Mouse (Mus musculus): ENCODE measurements at regions not wholly inside any gene's neighbourhood (a gene's known extent, or its start where the extent isn't known, plus 50 kb on each side); places are given as distances from the start of the nearest gene placed in this dataset.

DNA sequence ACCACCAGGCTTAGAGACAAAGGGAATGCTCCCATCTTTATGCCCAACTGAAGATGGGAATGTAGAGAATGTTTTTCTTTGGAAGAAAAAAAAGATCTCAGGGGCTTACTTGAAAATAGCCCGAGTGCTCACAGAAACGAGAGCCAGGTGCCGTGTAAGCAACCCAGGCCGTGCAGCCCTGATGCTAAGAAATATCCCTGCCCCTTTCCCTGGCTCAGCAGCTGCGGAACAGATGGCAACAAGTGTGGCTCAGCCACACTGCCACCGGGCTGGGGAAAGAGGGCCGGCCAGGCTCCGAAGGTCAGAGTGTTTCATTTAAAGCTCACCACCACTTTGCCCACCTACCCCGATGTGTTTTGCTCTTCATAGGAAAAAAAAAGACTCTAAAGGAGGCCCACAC, 205.7 kb upstream of the Kbtbd8 start:
- Histone ChIP-seq H3K27me3 (ENCODE audit: control insufficient read depth, insufficient read depth, low read depth, low read length) (no peaks in the 10 kb centered on the region), H3K27ac (ENCODE audit: low read length) (no peak overlapping the region), H3K4me3 (ENCODE audit: low read depth, low read length) (no peak overlapping the region), H3K4me2 (ENCODE audit: low read length) (no peak overlapping the region), H3K4me1 (ENCODE audit: control insufficient read depth, insufficient read depth, low read length) (no peaks in the 10 kb centered on the region), H3K9ac (ENCODE audit: low read depth, low read length) (no peak overlapping the region), H3K9me3 (replicated peaks; ENCODE audit: control insufficient read depth, low read length, poor library complexity, severe bottlenecking) (no peaks in the 10 kb centered on the region), H3K36me3 (ENCODE audit: control insufficient read depth, insufficient read depth, low read length) (no peaks in the 10 kb centered on the region)
- WGBS: 68% methylated on average over 9 of the region's 9 CpGs
- ATAC-seq: no peak

DNA sequence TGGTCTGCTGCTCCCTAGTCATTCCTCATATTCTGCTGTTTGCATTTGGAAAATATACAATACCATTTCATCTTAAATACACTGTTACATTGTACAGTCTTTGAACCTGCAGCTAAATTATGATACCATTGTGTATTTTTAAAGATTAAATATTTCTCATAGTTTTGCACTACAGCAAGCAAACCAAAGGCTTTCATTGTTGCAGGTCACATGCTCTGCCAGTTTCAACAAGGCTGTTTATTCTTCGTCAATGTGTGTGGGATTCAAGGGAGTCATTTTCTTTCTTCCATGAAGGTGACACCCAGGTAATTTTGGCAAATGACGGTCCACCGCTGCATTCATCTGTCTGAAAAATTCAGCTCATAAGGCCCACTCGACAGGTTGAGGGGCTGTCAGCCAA, 200.9 kb upstream of the Lrig1 start:
- no peak overlapping the region for H3K27ac ChIP-seq (ENCODE audit: low read length)
- H3K4me2 ChIP-seq (ENCODE audit: low read length): no peak overlapping the region
- H3K4me3 ChIP-seq (ENCODE audit: low read depth, low read length): no peak overlapping the region
- ATAC-seq: no peak
- 88% methylated on average over 4 of the region's 4 CpGs for WGBS
- H3K36me3 ChIP-seq (ENCODE audit: control insufficient read depth, insufficient read depth, low read length): no peaks in the 10 kb centered on the region
- no peaks in the 10 kb centered on the region for H3K27me3 ChIP-seq (ENCODE audit: control insufficient read depth, insufficient read depth, low read depth, low read length)
- H3K4me1 ChIP-seq (ENCODE audit: control insufficient read depth, insufficient read depth, low read length): no peaks in the 10 kb centered on the region
- H3K9me3 ChIP-seq (replicated peaks; ENCODE audit: control insufficient read depth, low read length, poor library complexity, severe bottlenecking): no peaks in the 10 kb centered on the region
- H3K9ac ChIP-seq (ENCODE audit: low read depth, low read length): no peak overlapping the region

DNA sequence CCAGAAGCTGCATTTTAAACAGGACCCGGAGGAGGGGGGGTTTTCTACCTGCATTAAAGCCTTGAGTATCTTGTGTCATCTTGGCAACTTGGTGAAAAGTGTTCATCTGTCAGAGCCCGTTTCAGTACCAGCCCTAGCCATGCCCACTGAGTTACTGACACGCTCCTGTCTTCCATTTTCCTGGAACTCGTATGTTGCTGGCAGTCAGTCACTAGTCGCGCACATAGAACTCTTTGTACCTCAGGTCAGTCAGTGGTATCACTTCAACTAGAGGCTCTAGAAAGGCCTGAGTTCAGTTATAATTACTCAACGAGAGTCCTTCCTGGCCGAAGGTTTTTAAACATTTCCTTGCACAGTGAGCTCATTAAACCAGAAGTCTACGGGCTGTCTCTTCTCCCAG, 198.9 kb upstream of the Lrig1 start:
- no peak overlapping the region for H3K4me3 ChIP-seq (ENCODE audit: low read depth, low read length)
- 81% methylated on average over 9 of the region's 9 CpGs for WGBS
- no peak overlapping the region for H3K4me2 ChIP-seq (ENCODE audit: low read length)
- H3K27me3 ChIP-seq (ENCODE audit: control insufficient read depth, insufficient read depth, low read depth, low read length): no peaks in the 10 kb centered on the region
- H3K36me3 ChIP-seq (ENCODE audit: control insufficient read depth, insufficient read depth, low read length): no peaks in the 10 kb centered on the region
- ATAC-seq: no peak
- H3K27ac ChIP-seq (ENCODE audit: low read length): no peak overlapping the region
- H3K4me1 ChIP-seq (ENCODE audit: control insufficient read depth, insufficient read depth, low read length): no peaks in the 10 kb centered on the region
- no peaks in the 10 kb centered on the region for H3K9me3 ChIP-seq (replicated peaks; ENCODE audit: control insufficient read depth, low read length, poor library complexity, severe bottlenecking)
- no peak overlapping the region for H3K9ac ChIP-seq (ENCODE audit: low read depth, low read length)

DNA sequence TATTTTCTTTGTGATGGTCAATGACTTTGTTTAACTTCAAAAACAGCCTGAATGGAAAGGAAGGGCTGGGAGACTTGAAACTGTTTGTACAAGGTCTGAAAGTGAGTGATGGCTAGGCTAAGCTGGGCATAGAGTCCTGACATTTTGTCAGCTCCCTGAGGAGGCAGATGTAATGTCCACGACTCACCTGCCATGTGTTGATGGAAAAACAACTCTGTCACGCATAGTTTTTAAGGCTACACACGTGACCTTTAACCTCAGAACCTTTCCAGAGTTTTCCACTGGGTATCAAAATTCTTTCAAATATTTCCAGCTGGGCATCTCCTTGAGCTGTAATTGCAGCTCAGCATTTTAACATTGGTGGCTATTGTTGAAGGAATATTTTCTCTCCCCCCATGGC, 190.2 kb upstream of the Lrig1 start:
- H3K36me3 ChIP-seq (ENCODE audit: control insufficient read depth, insufficient read depth, low read length): no peaks in the 10 kb centered on the region
- H3K4me1 ChIP-seq (ENCODE audit: control insufficient read depth, insufficient read depth, low read length): no peaks in the 10 kb centered on the region
- H3K27ac ChIP-seq (ENCODE audit: low read length): no peak overlapping the region
- H3K9ac ChIP-seq (ENCODE audit: low read depth, low read length): no peak overlapping the region
- H3K9me3 ChIP-seq (replicated peaks; ENCODE audit: control insufficient read depth, low read length, poor library complexity, severe bottlenecking): no peaks in the 10 kb centered on the region
- WGBS: 71% methylated on average over 3 of the region's 3 CpGs
- H3K4me2 ChIP-seq (ENCODE audit: low read length): no peak overlapping the region
- H3K27me3 ChIP-seq (ENCODE audit: control insufficient read depth, insufficient read depth, low read depth, low read length): no peaks in the 10 kb centered on the region
- no peak for ATAC-seq
- H3K4me3 ChIP-seq (ENCODE audit: low read depth, low read length): no peak overlapping the region

DNA sequence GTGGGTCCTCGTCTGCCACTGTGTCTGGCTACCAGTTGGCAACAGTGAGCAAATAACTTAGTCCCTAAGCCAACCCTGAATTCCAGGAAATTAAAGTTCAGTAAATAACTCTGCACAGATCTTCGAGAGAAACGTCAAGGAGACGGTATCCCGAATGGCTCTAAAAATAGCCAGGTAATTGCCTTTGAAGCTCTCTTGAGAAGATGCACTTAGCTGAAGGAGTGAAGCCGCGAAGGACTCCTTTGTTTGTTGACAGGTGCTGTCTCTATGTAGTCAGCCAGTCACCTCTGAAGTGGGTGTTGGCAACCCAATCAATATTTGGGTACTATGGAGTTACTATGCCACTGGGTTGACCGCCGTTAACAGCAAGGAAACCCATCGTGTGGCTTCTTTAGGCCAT, 189.3 kb upstream of the Lrig1 start:
- WGBS: 87% methylated on average over 10 of the region's 10 CpGs
- no peak for ATAC-seq
- H3K9me3 ChIP-seq (replicated peaks; ENCODE audit: control insufficient read depth, low read length, poor library complexity, severe bottlenecking): no peaks in the 10 kb centered on the region
- H3K36me3 ChIP-seq (ENCODE audit: control insufficient read depth, insufficient read depth, low read length): no peaks in the 10 kb centered on the region
- H3K4me3 ChIP-seq (ENCODE audit: low read depth, low read length): no peak overlapping the region
- no peaks in the 10 kb centered on the region for H3K4me1 ChIP-seq (ENCODE audit: control insufficient read depth, insufficient read depth, low read length)
- H3K27ac ChIP-seq (ENCODE audit: low read length): no peak overlapping the region
- no peak overlapping the region for H3K4me2 ChIP-seq (ENCODE audit: low read length)
- H3K9ac ChIP-seq (ENCODE audit: low read depth, low read length): no peak overlapping the region
- no peaks in the 10 kb centered on the region for H3K27me3 ChIP-seq (ENCODE audit: control insufficient read depth, insufficient read depth, low read depth, low read length)

DNA sequence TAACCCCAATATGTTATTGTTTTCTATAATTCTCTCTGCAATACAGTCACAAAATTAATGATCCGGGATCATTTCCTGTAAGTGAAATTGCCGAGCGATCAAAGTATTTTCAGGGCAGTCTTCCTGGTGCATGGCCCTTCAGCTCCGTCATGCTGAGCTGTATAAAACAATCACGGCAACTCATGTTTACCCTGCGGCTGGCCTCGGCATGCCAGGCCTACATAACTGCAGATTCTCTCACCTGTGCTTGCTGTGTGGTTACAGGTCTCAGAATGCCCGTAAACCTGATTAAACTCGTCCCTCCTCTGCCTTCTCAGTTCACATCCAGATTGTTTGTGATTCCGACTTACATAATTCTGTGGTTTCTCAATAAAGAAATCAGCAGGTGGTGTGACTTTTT, 181.2 kb upstream of the Lrig1 start:
- Histone ChIP-seq H3K4me3 (ENCODE audit: low read depth, low read length) (no peak overlapping the region), H3K4me1 (ENCODE audit: control insufficient read depth, insufficient read depth, low read length) (no peaks in the 10 kb centered on the region), H3K36me3 (ENCODE audit: control insufficient read depth, insufficient read depth, low read length) (no peaks in the 10 kb centered on the region), H3K9me3 (replicated peaks; ENCODE audit: control insufficient read depth, low read length, poor library complexity, severe bottlenecking) (no peaks in the 10 kb centered on the region), H3K27ac (ENCODE audit: low read length) (no peak overlapping the region), H3K9ac (ENCODE audit: low read depth, low read length) (no peak overlapping the region), H3K27me3 (ENCODE audit: control insufficient read depth, insufficient read depth, low read depth, low read length) (no peaks in the 10 kb centered on the region), H3K4me2 (ENCODE audit: low read length) (no peak overlapping the region)
- ATAC-seq: no peak
- 82% methylated on average over 10 of the region's 10 CpGs for WGBS

DNA sequence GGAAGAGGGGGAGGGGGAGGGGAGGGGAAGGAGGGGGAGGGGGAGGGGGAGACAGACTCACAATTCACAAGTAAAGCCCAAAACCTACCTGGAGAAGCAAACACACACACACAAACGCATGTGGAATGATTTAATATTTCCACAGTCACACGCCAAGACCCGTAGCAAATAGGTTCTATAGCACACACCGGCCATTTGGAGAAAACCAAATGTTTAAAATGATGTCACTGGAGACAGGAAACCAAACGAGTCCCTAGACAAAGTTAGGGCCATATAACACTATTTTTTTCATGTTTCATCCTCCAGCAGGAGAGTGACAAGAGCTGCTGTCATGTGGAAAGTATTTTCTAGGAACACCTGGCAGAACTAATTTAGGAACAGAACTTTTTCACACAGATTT, 175.9 kb upstream of the Lrig1 start:
- H3K36me3 ChIP-seq (ENCODE audit: control insufficient read depth, insufficient read depth, low read length): no peaks in the 10 kb centered on the region
- no peak for ATAC-seq
- WGBS: 85% methylated on average over 5 of the region's 5 CpGs

DNA sequence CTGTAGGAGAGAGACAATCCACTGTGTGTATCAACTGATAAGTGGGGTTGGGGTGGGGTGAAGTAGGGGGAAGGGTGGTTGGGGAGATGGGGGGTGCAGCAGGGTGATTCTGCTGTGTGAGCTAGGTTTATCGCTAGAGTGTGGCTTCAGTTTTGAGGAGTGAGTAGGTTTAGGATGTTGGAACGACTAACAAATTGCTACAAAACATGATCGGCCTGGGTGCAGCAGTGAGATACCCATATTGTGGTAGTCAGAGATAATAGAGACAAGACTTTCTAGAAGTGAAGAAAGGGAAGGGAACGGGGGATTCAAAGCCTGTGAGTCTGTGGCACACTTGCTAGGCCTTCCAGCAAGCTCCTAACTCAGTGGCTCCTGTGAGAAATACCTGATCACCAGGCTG, 175.1 kb upstream of the Lrig1 start:
- no peaks in the 10 kb centered on the region for H3K9me3 ChIP-seq (replicated peaks; ENCODE audit: control insufficient read depth, low read length, poor library complexity, severe bottlenecking)
- no peaks in the 10 kb centered on the region for H3K36me3 ChIP-seq (ENCODE audit: control insufficient read depth, insufficient read depth, low read length)
- no peak for ATAC-seq
- WGBS: 94% methylated on average over 4 of the region's 4 CpGs
- H3K4me1 ChIP-seq (ENCODE audit: control insufficient read depth, insufficient read depth, low read length): no peaks in the 10 kb centered on the region
- H3K4me3 ChIP-seq (ENCODE audit: low read depth, low read length): no peak overlapping the region
- no peak overlapping the region for H3K9ac ChIP-seq (ENCODE audit: low read depth, low read length)
- H3K4me2 ChIP-seq (ENCODE audit: low read length): no peak overlapping the region
- no peaks in the 10 kb centered on the region for H3K27me3 ChIP-seq (ENCODE audit: control insufficient read depth, insufficient read depth, low read depth, low read length)
- H3K27ac ChIP-seq (ENCODE audit: low read length): no peak overlapping the region

More for the DNA sequence above, 175.9 kb upstream of the Lrig1 start:
- Histone ChIP-seq H3K9me3 (replicated peaks; ENCODE audit: control insufficient read depth, low read length, poor library complexity, severe bottlenecking) (no peaks in the 10 kb centered on the region), H3K27ac (ENCODE audit: low read length) (no peak overlapping the region), H3K4me2 (ENCODE audit: low read length) (no peak overlapping the region), H3K27me3 (ENCODE audit: control insufficient read depth, insufficient read depth, low read depth, low read length) (no peaks in the 10 kb centered on the region), H3K9ac (ENCODE audit: low read depth, low read length) (no peak overlapping the region), H3K4me1 (ENCODE audit: control insufficient read depth, insufficient read depth, low read length) (no peaks in the 10 kb centered on the region), H3K4me3 (ENCODE audit: low read depth, low read length) (no peak overlapping the region)

DNA sequence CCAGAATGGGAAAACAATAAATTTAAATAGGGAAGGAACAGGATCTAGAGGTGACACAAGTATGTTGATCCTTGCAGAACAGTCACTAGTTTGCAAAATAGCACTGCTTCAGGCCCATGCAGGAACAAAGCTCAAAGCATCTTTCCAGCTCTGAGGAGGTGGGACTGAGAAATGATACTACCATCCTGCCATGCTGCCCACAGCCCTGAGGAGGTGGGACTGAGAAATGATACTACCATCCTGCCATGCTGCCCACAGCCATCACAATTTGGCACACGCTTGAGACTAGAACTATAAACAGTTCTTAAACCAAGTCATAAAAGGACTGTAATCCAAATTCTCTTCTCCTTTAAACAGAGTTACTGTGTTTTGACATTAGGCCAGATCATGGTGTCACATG, 174.5 kb upstream of the Lrig1 start:
- WGBS: 97% methylated on average over 1 of the region's 1 CpGs
- Histone ChIP-seq H3K36me3 (ENCODE audit: control insufficient read depth, insufficient read depth, low read length) (no peaks in the 10 kb centered on the region), H3K27me3 (ENCODE audit: control insufficient read depth, insufficient read depth, low read depth, low read length) (no peaks in the 10 kb centered on the region), H3K4me2 (ENCODE audit: low read length) (no peak overlapping the region), H3K9ac (ENCODE audit: low read depth, low read length) (no peak overlapping the region), H3K27ac (ENCODE audit: low read length) (no peak overlapping the region), H3K4me3 (ENCODE audit: low read depth, low read length) (no peak overlapping the region), H3K9me3 (replicated peaks; ENCODE audit: control insufficient read depth, low read length, poor library complexity, severe bottlenecking) (no peaks in the 10 kb centered on the region), H3K4me1 (ENCODE audit: control insufficient read depth, insufficient read depth, low read length) (no peaks in the 10 kb centered on the region)
- no peak for ATAC-seq

DNA sequence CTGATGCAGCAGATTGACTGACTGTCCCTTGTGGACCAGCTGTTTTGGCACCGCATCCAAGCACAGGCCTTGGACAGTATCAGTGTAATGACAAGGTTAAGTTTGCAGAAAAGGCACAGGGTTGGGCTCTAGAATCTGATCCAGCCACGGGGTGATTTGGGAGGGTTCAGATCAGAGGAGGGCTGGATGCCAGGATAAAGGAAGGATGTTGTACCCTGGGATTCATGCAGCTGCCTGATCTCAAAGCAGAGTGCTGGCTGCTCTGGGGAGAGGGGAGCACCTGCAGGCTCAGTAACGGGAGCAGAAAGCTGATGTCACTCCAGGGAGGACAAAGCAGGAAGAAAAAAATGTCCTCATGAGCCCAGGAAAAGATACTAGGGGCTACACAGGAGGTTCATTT, 168.0 kb upstream of the Lrig1 start:
- Histone ChIP-seq H3K4me3 (ENCODE audit: low read depth, low read length) (no peak overlapping the region), H3K9ac (ENCODE audit: low read depth, low read length) (no peak overlapping the region), H3K36me3 (ENCODE audit: control insufficient read depth, insufficient read depth, low read length) (no peaks in the 10 kb centered on the region), H3K27ac (ENCODE audit: low read length) (no peak overlapping the region), H3K4me2 (ENCODE audit: low read length) (no peak overlapping the region), H3K4me1 (ENCODE audit: control insufficient read depth, insufficient read depth, low read length) (no peaks in the 10 kb centered on the region), H3K27me3 (ENCODE audit: control insufficient read depth, insufficient read depth, low read depth, low read length) (no peaks in the 10 kb centered on the region), H3K9me3 (replicated peaks; ENCODE audit: control insufficient read depth, low read length, poor library complexity, severe bottlenecking) (no peaks in the 10 kb centered on the region)
- 53% methylated on average over 3 of the region's 3 CpGs for WGBS
- no peak for ATAC-seq
